Mouse (Mus musculus) C2C12 (cell line): ENCODE results near the gene Slc48a1.

ENCODE experiments used
- CEBPB ChIP-seq: IDR thresholded peaks from one replicate; pipeline ENCODE4 v1.6.1; 2011; ENCODE audit warnings: low read depth, mild to moderate bottlenecking, control low read depth, moderate library complexity
- CTCF ChIP-seq: IDR thresholded peaks from one replicate; pipeline ENCODE4 v1.5.1; 2011; ENCODE audit not compliant: control insufficient read depth, insufficient read depth, insufficient read length
- FOSL1 ChIP-seq: IDR thresholded peaks from one replicate; pipeline ENCODE4 v1.8.0; 2011; ENCODE audit warnings: mild to moderate bottlenecking, low read length; ENCODE audit not compliant: poor library complexity, insufficient read depth, severe bottlenecking
- MYOD1 ChIP-seq: IDR thresholded peaks from one replicate; pipeline ENCODE4 v1.6.1; 2011; ENCODE audit warnings: low read depth; ENCODE audit not compliant: control insufficient read depth, insufficient read length
- USF1 ChIP-seq: IDR thresholded peaks from one replicate; pipeline ENCODE4 v1.6.1; 2011; ENCODE audit warnings: low read depth, mild to moderate bottlenecking, control low read depth, moderate library complexity

GRCm38 (mm10) chr15:97827401-97827800 is 49.1 kb downstream of the Slc48a1 start:
- no peak for TF ChIP-seq CTCF
- no peak for TF ChIP-seq MYOD1
- TF ChIP-seq FOSL1 = no peak
- no peak for TF ChIP-seq USF1
- TF ChIP-seq CEBPB = no peak
